Mouse (Mus musculus): Measurements from ENCODE around the gene Arhgef3. TPM values are rescaled to one million over a fixed set of nuclear protein-coding genes. Genes with fewer than 3 reads are reported as not detected.

The Arhgef3 gene
- total and polyA plus RNA-seq, 2 experiments from 2014 or later = 16.8 to 19.8 TPM

DNA sequence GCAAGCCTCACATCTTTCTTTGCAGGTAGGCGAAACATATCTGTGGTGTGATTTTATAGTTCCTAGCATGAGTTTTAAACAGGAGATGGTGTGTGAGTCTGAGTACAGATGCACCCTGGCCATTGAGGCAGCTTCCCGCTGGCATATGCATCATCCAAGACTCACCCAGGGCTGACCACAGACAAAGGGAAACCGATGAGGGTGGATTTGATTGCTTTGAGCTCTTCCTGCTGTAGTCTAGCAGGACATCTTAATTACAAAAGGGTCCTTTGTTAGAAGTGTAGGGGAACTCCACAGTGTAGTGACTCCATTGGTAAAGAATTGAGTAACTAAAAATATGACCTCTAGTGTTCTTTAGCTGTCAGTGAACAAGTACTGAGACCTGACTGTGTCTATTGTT, 232.5 kb downstream of the Arhgef3 start:
- H3K9ac ChIP-seq (replicated peaks; ENCODE audit: low read length) = no peak overlapping the region
- H3K27ac ChIP-seq = no peak overlapping the region
- no peaks in the 10 kb centered on the region for H3K27me3 ChIP-seq (ENCODE audit: insufficient read depth, low read length)
- DNase-seq (ENCODE audit: low spot score) = no peak
- H3K4me1 ChIP-seq (ENCODE audit: insufficient read depth, low read length) = no peaks in the 10 kb centered on the region
- no peak overlapping the region for H3K4me2 ChIP-seq (ENCODE audit: low read depth, low read length)
- no peaks in the 10 kb centered on the region for H3K9me3 ChIP-seq (ENCODE audit: low read length)
- H3K4me3 ChIP-seq (ENCODE audit: low read length) = no peak overlapping the region
- TF ChIP-seq CTCF (IDR thresholded peaks at IDR 0.05; ENCODE audit: low read depth) = no peak
- WGBS = 38% methylated on average over 3 of the region's 3 CpGs
- H3K36me3 ChIP-seq (ENCODE audit: insufficient read depth, low read length) = no peaks in the 10 kb centered on the region
- ATAC-seq = no peak

DNA sequence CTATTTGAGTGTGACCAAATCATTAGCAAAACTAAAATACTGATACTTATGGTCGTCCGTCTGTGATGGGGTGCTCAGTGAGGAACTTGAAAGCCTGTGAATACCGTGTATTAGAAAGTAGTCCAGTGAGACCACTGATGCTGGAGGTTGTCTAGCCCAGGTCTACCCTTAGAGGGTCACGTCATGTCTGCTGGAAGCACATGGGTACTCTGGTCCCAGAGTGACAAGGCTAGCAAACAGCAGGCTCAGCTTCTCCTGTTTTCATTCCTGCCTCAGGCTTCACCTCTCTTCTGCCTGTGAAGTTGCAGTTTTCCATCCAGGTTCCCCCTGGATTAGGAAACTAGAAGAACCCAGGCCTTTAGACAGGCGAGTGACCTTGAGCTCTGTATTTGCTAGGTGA, 233.0 kb downstream of the Arhgef3 start:
- Histone ChIP-seq H3K36me3 (ENCODE audit: insufficient read depth, low read length) (no peaks in the 10 kb centered on the region), H3K27ac (no peak overlapping the region), H3K9me3 (ENCODE audit: low read length) (no peaks in the 10 kb centered on the region), H3K4me1 (ENCODE audit: insufficient read depth, low read length) (no peaks in the 10 kb centered on the region), H3K9ac (replicated peaks; ENCODE audit: low read length) (no peak overlapping the region), H3K4me2 (ENCODE audit: low read depth, low read length) (no peak overlapping the region), H3K27me3 (ENCODE audit: insufficient read depth, low read length) (no peaks in the 10 kb centered on the region), H3K4me3 (ENCODE audit: low read length) (no peak overlapping the region)
- TF ChIP-seq CTCF (IDR thresholded peaks at IDR 0.05; ENCODE audit: low read depth) = no peak
- DNase-seq (ENCODE audit: low spot score) (no peak), ATAC-seq (no peak)
- WGBS = 59% methylated on average over 5 of the region's 5 CpGs

DNA sequence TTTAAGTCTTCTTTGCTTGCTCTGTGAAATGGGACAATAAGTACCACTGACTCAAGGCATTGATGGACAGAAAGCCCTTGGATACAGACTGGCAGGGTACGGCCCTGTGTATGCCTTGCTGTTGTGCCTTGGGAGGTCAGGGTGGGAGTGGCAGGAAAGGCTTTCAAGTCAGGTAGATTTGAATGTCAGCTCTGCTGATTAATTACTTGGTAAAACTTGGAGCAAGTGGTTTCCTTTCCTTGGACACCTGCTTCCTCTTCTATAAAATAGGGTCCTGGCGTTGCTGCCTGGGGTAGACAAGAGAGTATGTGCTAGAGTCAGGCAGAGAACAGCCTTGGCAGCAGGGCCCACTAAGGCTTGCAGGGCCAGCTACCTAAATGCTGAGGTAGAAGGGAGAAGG, 233.4 kb downstream of the Arhgef3 start:
- Histone ChIP-seq H3K4me2 (ENCODE audit: low read depth, low read length) (no peak overlapping the region), H3K27me3 (ENCODE audit: insufficient read depth, low read length) (no peaks in the 10 kb centered on the region), H3K4me3 (ENCODE audit: low read length) (no peak overlapping the region), H3K9me3 (ENCODE audit: low read length) (no peaks in the 10 kb centered on the region), H3K4me1 (ENCODE audit: insufficient read depth, low read length) (no peaks in the 10 kb centered on the region), H3K9ac (replicated peaks; ENCODE audit: low read length) (no peak overlapping the region), H3K27ac (no peak overlapping the region), H3K36me3 (ENCODE audit: insufficient read depth, low read length) (no peaks in the 10 kb centered on the region)
- no peak for TF ChIP-seq CTCF (IDR thresholded peaks at IDR 0.05; ENCODE audit: low read depth)
- no peak for ATAC-seq
- DNase-seq (ENCODE audit: low spot score) = no peak
- WGBS = 83% methylated on average over 2 of the region's 2 CpGs

DNA sequence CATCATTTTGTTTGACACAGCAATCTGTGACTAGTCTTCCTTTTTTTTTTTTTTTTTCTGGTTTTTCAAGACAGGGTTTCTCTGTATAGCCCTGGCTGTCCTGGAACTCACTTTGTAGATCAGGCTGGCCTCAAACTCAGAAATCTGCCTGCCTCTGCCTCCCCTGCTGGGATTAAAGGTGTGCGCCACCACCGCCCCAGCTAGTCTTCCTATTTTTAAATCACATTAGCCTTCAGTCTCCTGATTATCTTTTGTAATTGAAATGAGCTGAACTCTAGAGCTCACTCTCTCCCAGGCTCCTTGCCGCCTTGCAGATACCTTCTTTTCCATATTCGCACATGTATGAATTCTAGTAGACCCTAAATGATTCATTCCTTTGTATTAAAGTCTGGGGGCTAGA, 234.0 kb downstream of the Arhgef3 start:
- no peaks in the 10 kb centered on the region for H3K9me3 ChIP-seq (ENCODE audit: low read length)

DNA sequence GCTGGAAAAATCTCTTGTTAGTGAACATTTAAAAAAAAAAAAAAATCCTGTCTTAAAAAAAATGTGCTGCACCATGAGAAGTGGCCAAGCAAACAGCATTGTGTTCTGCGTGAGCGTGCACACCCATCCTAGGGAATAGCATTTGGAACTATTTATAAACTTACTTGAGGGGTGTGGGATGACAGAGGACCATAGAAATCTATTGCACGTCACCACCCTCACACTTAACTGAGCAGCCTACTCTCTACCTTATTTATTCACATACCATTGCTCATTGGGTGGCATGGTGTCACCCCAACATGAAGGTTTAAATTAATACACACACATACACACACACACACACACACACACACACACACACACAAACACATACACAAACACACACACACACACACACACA, 234.4 kb downstream of the Arhgef3 start:
- ATAC-seq = no peak
- no peak for DNase-seq (ENCODE audit: low spot score)
- no peak overlapping the region for H3K4me2 ChIP-seq (ENCODE audit: low read depth, low read length)
- no peaks in the 10 kb centered on the region for H3K9me3 ChIP-seq (ENCODE audit: low read length)
- H3K4me1 ChIP-seq (ENCODE audit: insufficient read depth, low read length) = no peaks in the 10 kb centered on the region
- WGBS = 95% methylated on average over 3 of the region's 3 CpGs
- no peak overlapping the region for H3K4me3 ChIP-seq (ENCODE audit: low read length)
- no peak for TF ChIP-seq CTCF (IDR thresholded peaks at IDR 0.05; ENCODE audit: low read depth)
- H3K27me3 ChIP-seq (ENCODE audit: insufficient read depth, low read length) = no peaks in the 10 kb centered on the region
- no peaks in the 10 kb centered on the region for H3K36me3 ChIP-seq (ENCODE audit: insufficient read depth, low read length)
- H3K9ac ChIP-seq (replicated peaks; ENCODE audit: low read length) = no peak overlapping the region
- no peak overlapping the region for H3K27ac ChIP-seq

More for the DNA sequence above, 234.0 kb downstream of the Arhgef3 start:
- no peaks in the 10 kb centered on the region for H3K4me1 ChIP-seq (ENCODE audit: insufficient read depth, low read length)
- no peak overlapping the region for H3K9ac ChIP-seq (replicated peaks; ENCODE audit: low read length)
- no peak overlapping the region for H3K27ac ChIP-seq
- TF ChIP-seq CTCF (IDR thresholded peaks at IDR 0.05; ENCODE audit: low read depth) = no peak
- no peak overlapping the region for H3K4me3 ChIP-seq (ENCODE audit: low read length)
- no peaks in the 10 kb centered on the region for H3K36me3 ChIP-seq (ENCODE audit: insufficient read depth, low read length)
- ATAC-seq = no peak
- no peak overlapping the region for H3K4me2 ChIP-seq (ENCODE audit: low read depth, low read length)
- no peaks in the 10 kb centered on the region for H3K27me3 ChIP-seq (ENCODE audit: insufficient read depth, low read length)
- WGBS = 89% methylated on average over 4 of the region's 4 CpGs
- no peak for DNase-seq (ENCODE audit: low spot score)

DNA sequence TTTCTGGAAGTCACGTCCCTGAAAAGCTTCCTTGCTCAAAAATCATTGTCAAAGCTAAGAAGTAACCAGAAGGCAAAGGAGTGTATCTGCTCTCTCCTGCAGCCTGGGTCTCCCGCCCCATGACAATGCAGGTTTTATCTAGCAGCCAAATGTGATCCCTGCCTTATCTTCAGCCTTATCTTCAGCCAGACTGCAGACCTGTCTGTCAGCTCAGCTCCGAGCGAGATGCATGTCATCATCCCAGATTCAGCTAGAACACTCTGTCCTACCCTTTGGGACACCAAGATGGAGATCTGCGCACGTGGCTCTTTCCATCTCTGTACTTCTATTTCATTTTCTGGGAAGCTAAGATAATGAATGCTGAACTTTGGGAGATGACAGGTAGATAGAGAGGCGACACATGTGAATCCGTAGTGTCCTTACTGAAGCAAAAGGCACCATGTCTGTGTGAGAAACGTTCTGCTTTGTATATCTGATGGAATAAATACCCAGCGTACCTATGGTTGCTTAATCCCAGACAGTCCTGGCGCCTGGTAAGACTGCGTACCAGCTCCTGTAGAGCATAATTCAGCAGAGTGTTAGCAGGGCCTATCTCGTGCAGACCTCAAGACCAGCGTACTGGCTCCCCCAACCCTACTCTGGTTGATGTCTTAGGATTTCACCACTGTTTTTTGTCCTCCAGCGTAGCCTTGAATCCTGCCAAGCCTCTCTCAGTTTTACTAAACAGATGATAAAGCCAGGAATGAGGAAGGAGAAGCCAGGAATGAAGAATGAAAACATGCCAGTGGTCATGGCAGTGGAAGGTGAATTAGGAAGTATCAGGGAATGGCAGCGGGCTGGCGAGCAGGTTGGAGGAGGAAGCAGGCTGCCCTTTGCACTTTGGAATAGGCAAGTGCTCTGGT, 235.4 kb downstream of the Arhgef3 start:
- 87% methylated on average over 17 of the region's 17 CpGs for WGBS
- DNase-seq (ENCODE audit: low spot score) = no peak
- H3K27ac ChIP-seq = no peak overlapping the region
- H3K36me3 ChIP-seq (ENCODE audit: insufficient read depth, low read length) = no peaks in the 10 kb centered on the region
- H3K4me3 ChIP-seq (ENCODE audit: low read length) = no peak overlapping the region
- ATAC-seq = no peak
- no peaks in the 10 kb centered on the region for H3K4me1 ChIP-seq (ENCODE audit: insufficient read depth, low read length)
- H3K27me3 ChIP-seq (ENCODE audit: insufficient read depth, low read length) = no peaks in the 10 kb centered on the region
- H3K9me3 ChIP-seq (ENCODE audit: low read length) = no peaks in the 10 kb centered on the region
- TF ChIP-seq CTCF (IDR thresholded peaks at IDR 0.05; ENCODE audit: low read depth) = no peak
- no peak overlapping the region for H3K9ac ChIP-seq (replicated peaks; ENCODE audit: low read length)
- no peak overlapping the region for H3K4me2 ChIP-seq (ENCODE audit: low read depth, low read length)

DNA sequence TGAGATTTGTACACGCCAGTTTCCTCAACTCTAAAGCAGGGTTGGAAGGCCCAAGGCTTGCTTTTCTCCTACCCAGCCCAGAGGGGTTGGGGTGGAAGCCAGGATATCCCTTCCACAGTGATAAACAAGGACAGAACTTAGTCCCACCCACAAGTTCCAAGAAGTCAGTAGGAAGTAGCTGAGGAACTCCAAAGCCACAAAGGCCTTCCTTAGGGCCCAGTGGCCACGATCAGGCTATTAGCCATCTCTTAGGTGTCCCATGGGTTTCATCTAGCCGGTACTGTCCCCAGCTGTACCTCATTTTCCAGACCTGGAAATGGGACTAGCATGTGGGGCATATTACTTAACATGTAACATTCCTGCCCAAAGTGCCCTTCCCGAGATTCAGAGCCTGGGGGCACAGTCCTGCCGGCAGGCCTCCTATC, 236.4 kb downstream of the Arhgef3 start:
- ATAC-seq (no peak), DNase-seq (ENCODE audit: low spot score) (no peak)
- TF ChIP-seq CTCF (IDR thresholded peaks at IDR 0.05; ENCODE audit: low read depth) = no peak
- peak overlapping the region; percentile 51 for H3K27ac ChIP-seq
- no peaks in the 10 kb centered on the region for H3K27me3 ChIP-seq (ENCODE audit: insufficient read depth, low read length)
- no peak overlapping the region for H3K4me2 ChIP-seq (ENCODE audit: low read depth, low read length)
- H3K36me3 ChIP-seq (ENCODE audit: insufficient read depth, low read length) = no peaks in the 10 kb centered on the region
- WGBS = 75% methylated on average over 5 of the region's 5 CpGs
- no peaks in the 10 kb centered on the region for H3K9me3 ChIP-seq (ENCODE audit: low read length)
- no peak overlapping the region for H3K4me3 ChIP-seq (ENCODE audit: low read length)
- H3K4me1 ChIP-seq (ENCODE audit: insufficient read depth, low read length) = no peaks in the 10 kb centered on the region
- H3K9ac ChIP-seq (replicated peaks; ENCODE audit: low read length) = no peak overlapping the region

Data from hindbrain, postnatal 0 days (tissue).